Mouse (Mus musculus): ENCODE results near the gene Ccnk. TPM values are rescaled to one million over a fixed set of nuclear protein-coding genes. Genes with fewer than 3 reads are reported as not detected.

Gene Ccnk
- polyA plus RNA-seq, 1 experiment: 113 TPM

- TF ChIP-seq GATA1 (IDR thresholded peaks at IDR 0.05; ENCODE audit: borderline replicate concordance, low read length): no peak
- Histone ChIP-seq H3K4me1 (peaks cover 36% of the 10 kb centered on the region), H3K36me3 (replicated peaks; ENCODE audit: low read length) (no peaks in the 10 kb centered on the region), H3K4me3 (replicated peaks) (no peak overlapping the region), H3K27me3 (replicated peaks) (peaks cover 98% of the 10 kb centered on the region), H3K9me3 (no peaks in the 10 kb centered on the region)
Measured at GRCm38 (mm10) chr12:108240401-108240890, 61.1 kb downstream of the Ccnk start.

- Histone ChIP-seq H3K36me3 (replicated peaks; ENCODE audit: low read length) (no peaks in the 10 kb centered on the region), H3K4me1 (peaks cover 39% of the 10 kb centered on the region), H3K4me3 (replicated peaks) (no peak overlapping the region), H3K27me3 (replicated peaks) (peaks cover 98% of the 10 kb centered on the region), H3K9me3 (no peaks in the 10 kb centered on the region)
- TF ChIP-seq FLI1 (IDR thresholded peaks at IDR 0.05; ENCODE audit: low read length) (no peak), GATA1 (IDR thresholded peaks at IDR 0.05; ENCODE audit: borderline replicate concordance, low read length) (no peak)
Measured at GRCm38 (mm10) chr12:108240953-108241588, 61.7 kb downstream of the Ccnk start.

GRCm38 (mm10) chr12:108241626-108242025 lies 62.2 kb downstream of the Ccnk start:
- Histone ChIP-seq H3K36me3 (replicated peaks; ENCODE audit: low read length) (no peaks in the 10 kb centered on the region), H3K9me3 (no peaks in the 10 kb centered on the region), H3K4me1 (peaks cover 42% of the 10 kb centered on the region), H3K27me3 (replicated peaks) (peaks cover 99% of the 10 kb centered on the region), H3K4me3 (replicated peaks) (no peak overlapping the region)
- TF ChIP-seq FLI1 (IDR thresholded peaks at IDR 0.05; ENCODE audit: low read length) (no peak), GATA1 (IDR thresholded peaks at IDR 0.05; ENCODE audit: borderline replicate concordance, low read length) (no peak)

GRCm38 (mm10) chr12:108242243-108242745 lies 62.9 kb downstream of the Ccnk start:
- peaks cover 40% of the 10 kb centered on the region for H3K4me1 ChIP-seq
- no peak overlapping the region for H3K4me3 ChIP-seq (replicated peaks)
- TF ChIP-seq FLI1 (IDR thresholded peaks at IDR 0.05; ENCODE audit: low read length): no peak
- no peak for TF ChIP-seq GATA1 (IDR thresholded peaks at IDR 0.05; ENCODE audit: borderline replicate concordance, low read length)
- peaks cover 99% of the 10 kb centered on the region for H3K27me3 ChIP-seq (replicated peaks)
- no peaks in the 10 kb centered on the region for H3K9me3 ChIP-seq
- H3K36me3 ChIP-seq (replicated peaks; ENCODE audit: low read length): no peaks in the 10 kb centered on the region

- Histone ChIP-seq H3K27me3 (replicated peaks) (peaks cover 98% of the 10 kb centered on the region), H3K9me3 (no peaks in the 10 kb centered on the region), H3K36me3 (replicated peaks; ENCODE audit: low read length) (no peaks in the 10 kb centered on the region), H3K4me1 (peaks cover 34% of the 10 kb centered on the region), H3K4me3 (replicated peaks) (peak overlapping the region; percentile 38)
- TF ChIP-seq GATA1 (IDR thresholded peaks at IDR 0.05; ENCODE audit: borderline replicate concordance, low read length): no peak
- no peak for TF ChIP-seq FLI1 (IDR thresholded peaks at IDR 0.05; ENCODE audit: low read length)
Measured at GRCm38 (mm10) chr12:108244778-108245177, 65.4 kb downstream of the Ccnk start.

GRCm38 (mm10) chr12:108245579-108245978 lies 66.2 kb downstream of the Ccnk start:
- H3K27me3 ChIP-seq (replicated peaks): peaks cover 98% of the 10 kb centered on the region
- peaks cover 34% of the 10 kb centered on the region for H3K4me1 ChIP-seq
- TF ChIP-seq FLI1 (IDR thresholded peaks at IDR 0.05; ENCODE audit: low read length) (no peak), GATA1 (IDR thresholded peaks at IDR 0.05; ENCODE audit: borderline replicate concordance, low read length) (no peak)
- H3K36me3 ChIP-seq (replicated peaks; ENCODE audit: low read length): no peaks in the 10 kb centered on the region
- no peak overlapping the region for H3K4me3 ChIP-seq (replicated peaks)
- no peaks in the 10 kb centered on the region for H3K9me3 ChIP-seq

GRCm38 (mm10) chr12:108246759-108247500 lies 67.6 kb downstream of the Ccnk start:
- Histone ChIP-seq H3K9me3 (no peaks in the 10 kb centered on the region), H3K4me3 (replicated peaks) (no peak overlapping the region), H3K36me3 (replicated peaks; ENCODE audit: low read length) (no peaks in the 10 kb centered on the region), H3K4me1 (peaks cover 25% of the 10 kb centered on the region), H3K27me3 (replicated peaks) (peaks cover 92% of the 10 kb centered on the region)
- TF ChIP-seq GATA1 (IDR thresholded peaks at IDR 0.05; ENCODE audit: borderline replicate concordance, low read length) (no peak), FLI1 (IDR thresholded peaks at IDR 0.05; ENCODE audit: low read length) (no peak)

- H3K4me1 ChIP-seq: peaks cover 21% of the 10 kb centered on the region
- H3K4me3 ChIP-seq (replicated peaks): no peak overlapping the region
- H3K27me3 ChIP-seq (replicated peaks): peaks cover 92% of the 10 kb centered on the region
- H3K36me3 ChIP-seq (replicated peaks; ENCODE audit: low read length): no peaks in the 10 kb centered on the region
- H3K9me3 ChIP-seq: no peaks in the 10 kb centered on the region
- no peak for TF ChIP-seq FLI1 (IDR thresholded peaks at IDR 0.05; ENCODE audit: low read length)
- TF ChIP-seq GATA1 (IDR thresholded peaks at IDR 0.05; ENCODE audit: borderline replicate concordance, low read length): no peak
Measured at GRCm38 (mm10) chr12:108249019-108249418, 69.6 kb downstream of the Ccnk start.

- Histone ChIP-seq H3K9me3 (no peaks in the 10 kb centered on the region), H3K4me1 (peaks cover 16% of the 10 kb centered on the region), H3K4me3 (replicated peaks) (no peak overlapping the region), H3K36me3 (replicated peaks; ENCODE audit: low read length) (no peaks in the 10 kb centered on the region), H3K27me3 (replicated peaks) (peaks cover 91% of the 10 kb centered on the region)
- no peak for TF ChIP-seq GATA1 (IDR thresholded peaks at IDR 0.05; ENCODE audit: borderline replicate concordance, low read length)
- no peak for TF ChIP-seq FLI1 (IDR thresholded peaks at IDR 0.05; ENCODE audit: low read length)
Measured at GRCm38 (mm10) chr12:108249522-108249921, 70.1 kb downstream of the Ccnk start.
